Mouse (Mus musculus) heart, embryonic 10.5 days (tissue): ENCODE measurements around the gene Dmtf1. TPM values are rescaled to one million over a fixed set of nuclear protein-coding genes. Genes with fewer than 3 reads are reported as not detected.

Experiments
- DNase-seq: peaks from one replicate; pipeline ENCODE4 v3.0.0-alpha.2; 2017; ENCODE audit warnings: low spot score
- H3K27ac ChIP-seq: fragments of 300-500 bp; sonication (generic); 2 replicates; pipeline ENCODE4 v1.5.1; 2016; ENCODE audit warnings: mild to moderate bottlenecking
- H3K27me3 ChIP-seq: fragments of 300-500 bp; sonication (generic); 2 replicates; pipeline ENCODE4 v1.6.1; 2016; ENCODE audit warnings: mild to moderate bottlenecking; ENCODE audit not compliant: poor library complexity, insufficient read depth, severe bottlenecking
- H3K36me3 ChIP-seq: fragments of 300-500 bp; sonication (generic); 2 replicates; pipeline ENCODE4 v1.6.1; 2016; ENCODE audit warnings: mild to moderate bottlenecking, moderate library complexity
- H3K4me1 ChIP-seq: fragments of 300-500 bp; sonication (generic); 2 replicates; pipeline ENCODE4 v1.6.1; 2016; ENCODE audit warnings: mild to moderate bottlenecking
- H3K4me3 ChIP-seq: fragments of 300-500 bp; sonication (generic); 2 replicates; pipeline ENCODE4 v1.5.1; 2016; ENCODE audit warnings: mild to moderate bottlenecking, moderate library complexity
- H3K9me3 ChIP-seq: fragments of 300-500 bp; sonication (generic); 2 replicates; pipeline ENCODE4 v1.6.1; 2016; ENCODE audit warnings: mild to moderate bottlenecking, moderate library complexity
- WGBS: fragments of 180-500 bp; shearing (Covaris S2); methylation state at CpG from one replicate; pipeline ENCODE4 v1.1.7; 2016; 5-methylcytosine and 5-hydroxymethylcytosine counted together
- polyA plus RNA-seq: library from polyadenylated mRNA; unstranded; fragments of >200 nt; fragmentation: Nextera tagmentation; extraction: Ambion mirVana; gene quantifications from 2 replicates; pipeline ENCODE4 v1.2.1, GENCODE M21; 2016

Dmtf1 gene
- polyA plus RNA-seq, 1 experiment from 2014 or later, result 45.0 TPM

DNA sequence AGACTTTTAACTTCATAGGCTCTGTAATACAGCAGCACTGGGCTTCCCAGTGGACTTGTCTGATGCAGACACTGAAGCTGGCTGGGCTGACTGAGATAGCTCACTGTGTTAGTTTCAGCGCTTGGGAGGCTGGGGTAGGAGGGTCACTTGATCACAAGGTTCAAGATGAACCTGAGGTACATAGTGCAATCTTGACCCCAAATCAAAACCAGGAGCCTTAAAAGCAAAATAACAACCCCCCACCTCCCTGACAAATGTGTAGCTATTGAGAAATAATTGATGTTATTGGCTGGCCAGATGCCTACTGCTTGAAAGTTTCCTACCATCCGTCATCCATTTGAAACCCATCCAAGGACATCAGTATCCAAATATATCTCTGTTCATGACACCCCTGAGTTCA, 58.9 kb downstream of the Dmtf1 start:
- 91% methylated on average over 2 of the region's 2 CpGs for WGBS
- Histone ChIP-seq H3K27me3 (peaks cover 21% of the 10 kb centered on the region; the same call in 1 of the 2 replicates), H3K36me3 (no peaks in the 10 kb centered on the region), H3K4me3 (no peak overlapping the region), H3K27ac (no peak overlapping the region), H3K9me3 (no peaks in the 10 kb centered on the region), H3K4me1 (peaks cover 4% of the 10 kb centered on the region; the same call in 1 of the 2 replicates)
- peak; percentile 60 for DNase-seq

DNA sequence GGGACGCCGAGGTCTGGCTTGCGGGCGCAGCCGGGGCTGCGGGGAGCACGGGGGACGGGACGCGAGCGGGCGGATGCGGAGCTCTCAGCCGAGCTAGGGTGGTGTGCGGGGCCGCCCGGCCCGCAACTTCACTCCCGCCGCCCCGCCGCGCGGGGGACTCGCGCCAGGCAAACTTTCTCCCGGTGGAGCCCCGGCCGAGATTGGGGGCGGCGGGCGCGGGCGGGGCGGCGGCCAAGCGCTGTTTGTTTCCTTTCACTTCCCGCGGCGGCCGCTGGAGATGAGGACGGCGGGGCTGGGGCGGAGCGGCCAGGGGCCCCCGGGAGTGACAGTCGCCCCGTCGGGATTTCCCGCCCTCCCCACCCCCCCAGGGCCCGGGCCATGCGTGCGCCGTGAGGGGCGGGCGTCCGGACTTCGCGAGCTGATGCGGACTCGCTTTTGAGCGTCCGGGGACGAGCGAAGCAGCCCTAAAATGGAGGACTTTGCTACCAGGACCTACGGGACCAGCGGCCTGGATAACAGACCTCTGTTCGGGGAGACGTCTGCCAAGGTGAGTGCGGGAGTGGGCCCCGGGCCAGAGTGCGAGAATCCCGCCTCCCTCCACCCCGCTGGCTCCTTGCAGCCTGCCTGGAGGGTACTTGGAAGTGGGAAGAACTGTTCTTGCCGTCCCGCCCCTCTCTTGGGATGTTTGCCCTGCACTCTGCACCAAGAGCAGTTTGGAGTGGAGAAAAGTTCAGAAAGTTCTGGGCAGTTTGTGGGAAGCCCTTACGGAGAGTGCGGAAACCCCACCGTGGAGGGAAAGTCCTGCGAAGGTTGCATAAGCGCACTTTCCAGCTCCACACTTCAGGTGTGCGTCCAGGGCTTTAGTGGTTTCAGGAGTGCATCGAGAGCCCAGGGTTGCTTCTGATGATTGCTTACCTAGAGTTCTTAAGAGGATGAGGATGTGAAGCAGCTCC, 60.5 kb downstream of the Dmtf1 start:
- under 1% methylated on average over 70 of the region's 83 CpGs for WGBS
- Histone ChIP-seq H3K27me3 (peaks cover 21% of the 10 kb centered on the region; the same call in 1 of the 2 replicates), H3K27ac (peak overlapping the region; percentile 84), H3K4me3 (peak overlapping the region; percentile 90), H3K36me3 (no peaks in the 10 kb centered on the region), H3K4me1 (peaks cover 4% of the 10 kb centered on the region; the same call in 1 of the 2 replicates), H3K9me3 (peaks cover 4% of the 10 kb centered on the region)
- DNase-seq, result peak; percentile 81

- Histone ChIP-seq H3K9me3 (peaks cover 4% of the 10 kb centered on the region), H3K4me1 (peaks cover 4% of the 10 kb centered on the region; the same call in 1 of the 2 replicates), H3K27me3 (peaks cover 21% of the 10 kb centered on the region; the same call in 1 of the 2 replicates), H3K27ac (peak within 1 kb of the TSS; percentile 84), H3K4me3 (peak within 1 kb of the TSS; percentile 90), H3K36me3 (no peaks in the 10 kb centered on the region)
- under 1% methylated on average over 44 of the region's 59 CpGs for WGBS
- peak; percentile 93 for DNase-seq
Measured at GRCm38 (mm10) chr5:9100207-9100848, 61.2 kb downstream of the Dmtf1 start, which contains the start of gene Tmem243. TSS of gene Tmem243 (plus strand) at chr5:9100668.

- Histone ChIP-seq H3K36me3 (no peaks in the 10 kb centered on the region), H3K9me3 (peaks cover 4% of the 10 kb centered on the region), H3K27ac (no peak overlapping the region), H3K27me3 (no peaks in the 10 kb centered on the region), H3K4me1 (no peaks in the 10 kb centered on the region), H3K4me3 (no peak overlapping the region)
- WGBS, result 80% methylated on average over 4 of the region's 4 CpGs
- DNase-seq, result peak; percentile 72
Measured at GRCm38 (mm10) chr5:9093490-9093889, 68.1 kb downstream of the Dmtf1 start.

GRCm38 (mm10) chr5:9092716-9093115, 68.9 kb downstream of the Dmtf1 start:
- WGBS, result 86% methylated on average over 1 of the region's 1 CpGs
- no peak overlapping the region for H3K4me3 ChIP-seq

GRCm38 (mm10) chr5:9090493-9091106, 71.0 kb downstream of the Dmtf1 start:
- DNase-seq, result peak; percentile 5
- H3K4me1 ChIP-seq, result no peaks in the 10 kb centered on the region
- no peak overlapping the region for H3K27ac ChIP-seq
- no peaks in the 10 kb centered on the region for H3K36me3 ChIP-seq
- 74% methylated on average over 6 of the region's 6 CpGs for WGBS
- H3K4me3 ChIP-seq, result no peak overlapping the region
- no peaks in the 10 kb centered on the region for H3K27me3 ChIP-seq
- H3K9me3 ChIP-seq, result no peaks in the 10 kb centered on the region

More at GRCm38 (mm10) chr5:9092716-9093115, 68.9 kb downstream of the Dmtf1 start:
- H3K4me1 ChIP-seq, result no peaks in the 10 kb centered on the region
- H3K27me3 ChIP-seq, result no peaks in the 10 kb centered on the region
- H3K9me3 ChIP-seq, result peaks cover 4% of the 10 kb centered on the region
- H3K36me3 ChIP-seq, result no peaks in the 10 kb centered on the region
- DNase-seq, result no peak
- no peak overlapping the region for H3K27ac ChIP-seq

DNA sequence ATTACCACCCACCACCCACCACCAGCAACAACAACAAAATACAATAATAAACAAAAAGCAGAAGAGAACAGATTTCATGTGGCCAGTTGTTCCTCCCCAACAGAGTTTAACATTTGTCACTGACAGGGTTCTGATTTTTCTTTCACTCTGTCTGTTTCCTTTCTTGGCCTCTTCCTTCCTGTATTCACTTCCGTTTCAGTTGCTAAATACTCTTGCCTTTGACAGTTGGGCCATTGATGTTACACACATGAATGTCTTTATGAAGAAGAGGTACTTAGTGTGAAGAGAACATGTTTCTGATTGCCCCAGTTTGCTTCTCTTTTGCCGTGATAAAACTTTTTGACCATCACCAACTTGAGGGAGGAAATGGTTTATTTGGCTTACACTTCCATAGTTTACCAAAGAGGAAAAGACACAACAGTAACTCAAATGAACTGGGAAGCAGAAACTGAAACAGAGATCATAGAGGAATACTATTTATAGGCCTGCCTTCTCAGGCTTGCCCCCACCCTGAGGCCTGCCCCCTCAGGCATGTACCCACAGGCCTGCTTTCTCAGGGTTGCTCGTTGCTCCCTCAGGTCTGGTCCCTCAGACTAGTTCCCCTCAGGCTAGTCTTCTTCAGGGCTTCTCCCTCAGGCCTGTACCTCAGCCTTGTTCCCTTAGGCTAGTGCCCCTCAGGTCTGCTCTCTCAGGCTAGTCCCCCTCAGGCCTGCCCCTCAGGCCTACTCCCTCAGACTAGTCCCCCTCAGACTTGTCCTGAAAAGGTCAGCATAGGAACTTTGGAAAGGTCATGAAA, 74.5 kb downstream of the Dmtf1 start:
- DNase-seq, result peak; percentile 33
- Histone ChIP-seq H3K27ac (no peak overlapping the region), H3K4me3 (no peak overlapping the region), H3K27me3 (no peaks in the 10 kb centered on the region), H3K4me1 (no peaks in the 10 kb centered on the region), H3K9me3 (no peaks in the 10 kb centered on the region), H3K36me3 (no peaks in the 10 kb centered on the region)
- WGBS, result 69% methylated on average over 3 of the region's 3 CpGs

DNA sequence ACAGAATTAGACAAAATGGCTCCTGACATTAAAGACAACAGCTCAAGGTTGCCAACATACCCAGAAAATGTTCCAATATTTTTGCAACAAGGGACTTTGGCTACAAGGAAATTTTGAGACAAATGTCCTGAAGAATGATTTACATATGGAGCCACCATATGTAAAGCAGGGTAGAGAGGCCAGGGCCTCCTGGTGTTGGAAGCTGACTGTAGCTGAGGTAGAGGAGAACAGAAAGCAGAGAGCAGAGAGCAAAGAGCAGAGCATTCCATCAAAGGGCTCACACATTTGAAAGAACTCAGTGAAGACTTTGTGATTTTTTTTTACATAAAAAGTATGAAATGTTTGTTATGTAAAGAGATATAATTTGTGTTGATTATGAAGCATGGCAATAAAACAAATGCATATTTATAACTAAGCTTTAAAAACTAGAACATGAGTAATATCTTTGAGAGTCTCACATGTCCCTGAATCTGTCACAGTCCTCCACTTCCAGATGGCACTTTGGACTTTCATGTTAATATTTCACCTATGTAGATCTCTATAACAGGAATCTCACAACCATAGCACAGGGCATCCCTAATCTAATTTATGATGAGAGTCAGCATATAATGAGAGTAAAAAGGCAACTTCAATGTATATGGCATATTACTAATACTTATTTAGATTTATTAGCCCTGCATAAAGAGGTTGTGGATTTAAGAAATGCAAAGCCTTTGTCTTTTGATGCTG, 81.6 kb downstream of the Dmtf1 start:
- Histone ChIP-seq H3K27ac (no peak overlapping the region), H3K27me3 (no peaks in the 10 kb centered on the region), H3K4me1 (no peaks in the 10 kb centered on the region), H3K36me3 (no peaks in the 10 kb centered on the region), H3K9me3 (no peaks in the 10 kb centered on the region), H3K4me3 (no peak overlapping the region)
- DNase-seq, result no peak

- no peaks in the 10 kb centered on the region for H3K9me3 ChIP-seq
- DNase-seq, result no peak
- no peaks in the 10 kb centered on the region for H3K27me3 ChIP-seq
- no peaks in the 10 kb centered on the region for H3K36me3 ChIP-seq
- no peaks in the 10 kb centered on the region for H3K4me1 ChIP-seq
- 47% methylated on average over 5 of the region's 5 CpGs for WGBS
- H3K4me3 ChIP-seq, result no peak overlapping the region
- no peak overlapping the region for H3K27ac ChIP-seq
Measured at GRCm38 (mm10) chr5:9073177-9073854, 88.3 kb downstream of the Dmtf1 start.

- H3K27me3 ChIP-seq, result no peaks in the 10 kb centered on the region
- WGBS, result 90% methylated on average over 3 of the region's 3 CpGs
- H3K4me1 ChIP-seq, result no peaks in the 10 kb centered on the region
- H3K36me3 ChIP-seq, result no peaks in the 10 kb centered on the region
- no peak overlapping the region for H3K4me3 ChIP-seq
- H3K9me3 ChIP-seq, result no peaks in the 10 kb centered on the region
- H3K27ac ChIP-seq, result no peak overlapping the region
- peak; percentile 4 for DNase-seq
Measured at GRCm38 (mm10) chr5:9071360-9071759, 90.2 kb downstream of the Dmtf1 start.

DNA sequence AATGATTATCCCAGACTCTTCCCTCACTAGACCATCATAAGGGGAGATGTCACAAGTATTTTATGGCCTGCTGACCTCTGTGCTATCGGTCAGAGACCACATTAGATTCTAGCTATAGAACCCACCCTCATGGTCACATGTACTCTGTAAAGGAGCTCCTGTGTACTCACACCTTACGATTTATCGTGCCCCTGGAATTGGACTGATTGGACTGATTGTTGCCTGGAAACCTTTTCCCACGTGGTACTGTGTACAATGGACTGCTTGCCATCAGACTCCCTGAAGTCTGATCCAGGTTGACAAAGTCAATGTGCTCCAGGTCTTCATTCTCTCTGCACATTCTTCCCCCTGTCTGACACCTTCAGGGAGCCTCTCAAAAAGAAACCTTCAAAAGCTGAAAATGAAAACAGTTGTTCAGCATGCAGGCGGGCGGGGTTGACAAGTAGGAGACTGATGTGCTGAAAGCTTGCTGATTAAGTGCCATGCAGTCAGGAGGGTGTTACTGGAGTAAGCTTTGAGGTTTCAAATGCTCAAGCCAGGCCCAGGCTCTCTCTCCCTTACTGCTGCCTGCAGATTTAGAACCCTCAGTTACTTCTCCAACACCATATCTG, 91.9 kb downstream of the Dmtf1 start:
- Histone ChIP-seq H3K36me3 (no peaks in the 10 kb centered on the region), H3K27ac (no peak overlapping the region), H3K4me1 (no peaks in the 10 kb centered on the region), H3K4me3 (no peak overlapping the region), H3K27me3 (no peaks in the 10 kb centered on the region), H3K9me3 (no peaks in the 10 kb centered on the region)
- WGBS, result 56% methylated on average over 6 of the region's 6 CpGs
- DNase-seq, result peak; percentile 66
